Mouse (Mus musculus): ENCODE data around the gene Olfr798.

DNA sequence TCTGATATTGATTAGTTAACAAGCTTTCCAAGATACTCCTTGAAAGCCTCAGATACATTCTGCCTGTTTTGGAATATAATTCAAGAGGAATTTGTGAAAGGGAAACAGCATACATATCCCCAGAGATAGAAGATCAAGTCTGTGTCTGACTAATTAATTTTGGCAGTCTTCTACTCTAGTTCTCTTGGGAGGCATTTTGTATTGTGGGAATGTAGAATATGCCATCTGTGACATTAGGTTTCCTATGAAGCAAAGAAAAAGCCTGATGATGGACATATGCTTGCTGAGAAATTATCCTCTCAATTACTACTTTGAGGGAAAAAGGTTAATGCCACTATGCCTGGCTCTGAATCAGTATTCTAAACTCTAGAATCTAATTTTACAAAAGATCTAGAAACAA is 4.5 kb downstream of the Olfr798 start:
- TF ChIP-seq CTCF (IDR thresholded peaks at IDR 0.05; ENCODE audit: low read depth, low read length) (no peak), POLR2A (IDR thresholded peaks at IDR 0.05; ENCODE audit: extremely low read depth, insufficient read depth, low read length) (no peak)
